Mouse (Mus musculus): ENCODE measurements at regions not wholly inside any gene's neighbourhood (a gene's known extent, or its start where the extent isn't known, plus 50 kb on each side); places are given as distances from the start of the nearest gene placed in this dataset.
A peak's percentile ranks its signal among the peaks of the same experiment; 100 is the strongest.

DNA sequence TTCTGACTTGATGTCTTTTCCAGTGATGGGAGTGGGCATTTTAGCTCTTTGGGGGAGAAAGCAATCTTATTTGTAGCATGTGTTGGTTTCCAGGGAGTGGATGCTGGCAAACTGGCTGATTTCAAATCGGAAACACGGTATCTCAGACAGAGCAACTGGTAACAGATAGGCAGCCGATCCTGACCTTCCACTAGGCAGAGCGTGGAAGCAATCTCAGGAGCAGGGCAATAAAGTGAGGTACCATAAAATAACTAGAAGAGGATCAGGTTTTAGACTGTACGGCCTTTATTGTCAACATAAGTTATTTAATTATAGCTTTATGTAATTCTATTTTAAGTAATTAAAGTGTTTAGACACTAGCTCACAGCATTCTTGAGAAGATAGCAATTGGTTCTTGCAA lies 390.0 kb downstream of the Plk2 start:
- no peak for DNase-seq (ENCODE audit: low spot score)

DNA sequence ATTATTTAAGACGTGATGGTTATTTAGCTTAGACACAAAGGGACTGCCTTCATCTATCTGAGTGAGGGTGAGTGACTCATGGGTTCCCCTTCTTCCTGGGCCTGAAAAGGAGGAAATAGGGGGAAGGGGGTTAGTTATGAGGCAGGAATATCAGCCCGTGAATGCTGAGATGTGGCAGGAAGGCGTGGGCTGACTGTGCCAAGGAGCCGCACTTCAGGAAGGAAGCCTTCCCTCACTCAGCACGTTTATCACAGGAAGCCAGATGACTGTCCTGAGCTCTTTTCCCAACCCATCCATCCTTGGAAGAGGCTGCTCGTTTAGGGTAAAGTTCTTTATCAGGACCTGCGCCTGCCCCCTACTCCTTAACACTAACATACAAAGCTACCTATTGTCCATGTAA lies 403.5 kb downstream of the Plk2 start:
- DNase-seq (ENCODE audit: low spot score): no peak

DNA sequence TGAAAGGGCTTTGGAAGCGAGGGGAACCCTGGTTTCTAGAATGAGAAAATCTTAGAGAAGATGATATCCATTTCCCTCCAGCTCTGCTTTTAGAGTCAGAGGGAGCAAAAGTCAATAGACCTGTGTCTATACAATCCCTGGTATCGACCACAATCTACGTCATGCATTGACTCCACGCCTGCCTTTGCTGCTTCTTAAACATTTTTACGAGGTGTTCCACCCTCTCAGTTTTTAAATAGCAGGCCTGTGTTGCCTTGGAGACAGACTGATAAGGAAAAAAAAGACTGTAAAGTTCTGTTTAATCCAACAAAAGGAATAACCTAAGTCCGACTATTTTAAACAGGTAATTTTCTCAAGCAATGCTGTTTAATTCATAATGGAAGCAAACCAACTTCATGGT lies 408.0 kb downstream of the Plk2 start:
- DNase-seq (ENCODE audit: low spot score): no peak

DNA sequence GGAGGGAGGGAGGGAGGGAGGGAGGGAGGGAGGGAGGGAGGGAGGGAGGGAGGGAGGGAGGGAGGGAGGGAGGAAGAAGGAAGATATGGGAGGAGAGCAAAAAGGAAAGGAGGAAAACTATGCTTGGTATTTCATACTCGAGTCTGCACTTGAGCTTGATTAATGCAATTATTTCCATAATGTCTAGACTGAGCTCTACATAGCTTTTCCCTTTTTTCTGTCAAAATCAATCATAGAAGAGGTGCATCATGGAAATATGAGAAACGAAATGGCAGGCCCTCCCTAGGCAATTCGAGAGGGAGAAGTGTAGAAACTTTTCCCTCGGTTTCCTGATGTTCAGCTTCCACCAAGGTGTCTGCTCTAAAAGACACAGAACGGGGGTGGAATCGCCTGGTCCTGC lies 417.6 kb downstream of the Plk2 start:
- no peak for DNase-seq (ENCODE audit: low spot score)

DNA sequence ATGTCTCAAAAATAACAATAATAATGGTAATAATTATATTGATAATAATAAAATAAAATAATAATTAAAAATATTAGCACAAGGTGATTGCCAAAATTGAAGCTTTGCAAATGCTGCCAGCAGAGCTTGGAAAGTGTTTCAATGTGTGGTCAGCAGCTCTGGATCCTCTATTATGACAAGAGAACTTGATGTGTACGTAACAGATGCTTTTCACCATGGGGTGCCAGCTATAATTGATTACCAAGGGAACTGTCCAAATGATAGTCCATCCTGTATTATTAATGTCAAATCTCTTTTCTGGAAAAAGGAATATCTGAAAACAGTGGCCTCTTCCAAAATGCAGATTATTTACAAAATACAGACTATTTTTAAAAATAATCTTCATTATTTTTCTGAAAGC lies 419.2 kb downstream of the Plk2 start:
- no peak for DNase-seq (ENCODE audit: low spot score)

DNA sequence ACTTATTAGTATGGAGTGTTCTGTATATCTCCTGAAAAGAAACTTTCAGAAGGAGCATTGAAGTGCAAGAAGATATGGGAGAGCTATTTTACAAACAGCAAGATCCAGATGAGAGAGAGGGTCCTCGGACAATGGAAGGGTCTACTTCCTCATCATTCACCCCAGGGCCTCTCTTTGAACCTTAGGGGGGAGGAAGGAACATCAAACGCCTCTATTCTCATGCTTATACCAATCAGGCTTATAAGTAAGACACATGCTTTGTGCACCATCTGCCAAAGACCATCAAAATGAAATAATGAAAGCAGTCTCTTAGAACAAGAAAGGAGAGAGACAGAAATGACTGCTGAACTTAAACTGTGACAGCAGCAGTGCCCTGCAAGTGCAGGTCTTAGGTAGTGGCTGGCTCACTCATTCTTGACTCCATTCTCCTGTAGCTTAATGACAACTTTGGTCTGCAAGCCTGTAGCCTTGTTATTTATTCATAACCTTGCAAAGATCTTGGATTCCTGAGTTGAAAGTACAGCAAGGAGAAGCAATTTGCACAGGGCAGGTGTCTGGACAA lies 424.5 kb downstream of the Plk2 start:
- no peak for DNase-seq (ENCODE audit: low spot score)

DNA sequence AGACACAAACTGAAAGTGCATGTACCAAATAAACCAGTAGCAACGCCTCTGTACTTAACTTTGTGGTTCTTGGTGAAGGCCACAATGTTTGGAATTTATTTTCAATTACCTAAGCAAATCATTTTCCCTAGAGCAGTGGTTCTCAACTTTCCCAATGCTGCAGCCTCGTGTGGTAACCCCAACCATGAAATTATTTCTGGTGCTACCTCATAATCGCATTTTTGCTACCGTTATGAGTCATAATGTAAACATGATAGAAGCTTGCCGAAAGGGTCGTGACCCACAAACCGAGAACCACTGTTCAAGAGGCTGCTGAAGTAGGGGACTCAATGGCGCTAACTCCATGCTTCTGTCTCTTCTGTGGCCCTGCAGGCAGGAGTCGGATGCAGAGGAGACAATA lies 429.9 kb upstream of the Actbl2 start:
- DNase-seq (ENCODE audit: low spot score): no peak

DNA sequence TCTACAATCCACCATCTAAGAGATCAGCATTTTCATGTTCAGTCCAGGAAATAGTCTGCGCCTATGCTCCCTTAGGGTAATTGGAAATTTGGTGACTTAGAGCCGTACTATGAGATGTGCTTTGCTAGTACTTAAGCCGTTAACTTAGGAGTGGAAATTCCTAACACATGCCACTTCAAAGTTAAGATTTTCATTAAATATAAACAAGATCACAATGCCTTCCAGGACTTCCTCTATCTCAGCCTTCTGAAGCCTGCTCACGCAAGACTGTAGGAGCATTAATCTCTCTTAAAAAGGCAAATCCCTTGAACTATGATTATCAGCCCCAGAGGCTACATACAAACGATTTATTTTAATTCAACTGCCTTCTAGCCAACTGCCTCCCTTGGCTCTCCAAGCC lies 422.4 kb upstream of the Actbl2 start:
- DNase-seq (ENCODE audit: low spot score): no peak

DNA sequence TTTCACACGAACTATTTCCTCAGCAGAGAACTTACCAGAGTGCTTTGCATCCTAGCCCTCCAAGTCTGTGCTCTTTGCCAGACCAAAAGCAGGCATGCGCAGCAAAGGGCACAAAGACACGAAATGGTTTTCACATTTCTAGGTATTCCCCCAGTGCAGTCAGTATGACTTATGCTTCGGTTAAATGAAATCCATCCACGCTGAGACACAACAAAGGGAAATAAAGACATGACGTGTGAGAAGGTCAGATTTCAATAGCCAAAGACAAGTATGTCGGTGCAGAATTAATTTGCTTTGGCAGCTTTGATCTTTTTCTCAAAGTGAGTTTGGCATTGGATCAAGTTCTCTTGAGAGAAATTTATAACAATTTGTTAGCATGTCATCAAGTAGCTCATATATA lies 417.9 kb upstream of the Actbl2 start:
- DNase-seq (ENCODE audit: low spot score): no peak

DNA sequence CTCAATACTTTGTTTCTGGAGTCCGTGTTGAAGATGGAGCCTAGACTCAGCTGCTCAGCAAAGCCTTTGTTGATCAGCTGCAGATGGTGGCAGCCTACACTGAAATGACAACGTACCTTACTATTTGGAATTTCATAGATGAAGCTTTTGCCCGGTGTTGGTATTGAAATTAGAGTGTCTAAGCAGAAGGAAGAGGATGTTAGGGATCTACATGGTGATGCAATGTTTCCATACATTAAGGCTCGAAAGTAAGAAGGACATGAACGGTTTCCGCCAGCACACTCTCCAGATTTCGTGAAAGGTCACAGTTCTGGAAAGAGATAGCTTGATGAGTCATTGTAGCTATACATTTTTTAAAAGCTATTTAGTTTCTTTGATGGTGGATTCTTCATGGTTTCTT lies 412.9 kb upstream of the Actbl2 start:
- DNase-seq (ENCODE audit: low spot score): no peak

DNA sequence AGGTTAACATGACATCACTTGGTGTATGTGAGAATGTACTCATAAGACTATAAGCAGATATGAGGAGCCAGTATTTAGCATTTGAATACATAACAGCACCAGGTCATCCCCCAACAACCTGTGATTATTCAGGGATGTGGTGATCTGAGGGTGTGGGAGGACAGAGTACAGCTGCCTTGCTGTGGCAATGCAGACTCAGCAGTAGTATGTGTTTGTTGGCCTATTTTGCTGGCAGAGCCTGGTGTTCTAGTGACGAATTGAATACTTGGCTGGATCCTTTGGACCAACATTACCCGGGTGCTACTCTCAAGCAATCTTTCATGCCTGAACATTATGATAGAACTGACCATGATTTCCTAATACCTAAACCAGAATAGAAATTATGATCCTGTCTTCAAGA lies 409.1 kb upstream of the Actbl2 start:
- no peak for DNase-seq (ENCODE audit: low spot score)

DNA sequence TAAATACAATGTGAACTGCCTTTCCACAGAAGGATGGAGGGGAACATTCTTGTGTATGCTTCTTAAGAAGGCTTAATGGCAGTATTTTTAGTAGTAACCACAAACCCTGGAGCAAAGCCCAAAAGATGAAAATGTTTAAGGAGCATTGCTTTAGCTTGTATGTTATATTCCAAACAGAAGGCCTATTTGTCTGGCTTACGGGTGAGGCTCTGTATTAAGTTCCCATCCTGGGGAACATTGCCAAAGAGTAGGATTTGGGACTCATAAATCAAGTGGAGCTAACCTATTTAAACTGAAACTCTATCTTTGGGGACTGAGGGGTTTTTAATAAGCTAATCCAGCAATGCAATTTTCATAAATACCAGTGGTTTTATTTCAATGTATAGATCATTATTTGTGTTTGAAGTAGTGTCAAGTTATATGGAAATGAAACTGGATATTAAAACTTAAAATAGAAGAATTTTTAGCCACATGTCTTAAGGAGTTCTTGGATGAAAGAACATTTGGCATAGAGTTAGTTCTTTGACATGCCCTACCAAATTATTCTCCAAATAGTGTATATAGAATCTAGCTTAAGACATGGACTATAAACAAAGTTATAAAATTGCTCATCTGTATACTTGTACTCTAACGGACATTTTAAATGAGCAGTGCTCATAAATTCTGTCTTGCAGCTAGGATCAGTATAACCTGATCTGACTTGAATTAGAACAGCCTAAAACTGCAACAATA lies 401.7 kb upstream of the Actbl2 start:
- DNase-seq (ENCODE audit: low spot score): no peak

DNA sequence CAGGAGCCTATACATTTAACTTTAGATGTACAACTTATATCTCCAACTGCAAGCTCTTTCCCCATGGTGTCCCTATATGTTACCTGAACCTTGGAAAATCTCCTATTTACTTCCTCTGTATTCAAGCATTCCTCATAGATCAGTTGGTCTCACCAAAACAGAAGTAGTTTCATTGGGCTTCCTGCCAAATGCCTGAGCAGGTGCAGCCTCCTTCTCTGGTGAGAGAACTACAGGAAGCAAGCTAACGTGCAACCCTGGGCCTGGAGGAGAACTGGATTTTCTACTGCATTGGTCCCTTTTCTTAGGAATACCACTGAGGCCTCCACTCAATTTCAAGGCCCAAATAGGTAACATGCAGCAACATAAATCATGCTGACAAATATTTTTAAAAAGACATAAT lies 400.6 kb upstream of the Actbl2 start:
- DNase-seq (ENCODE audit: low spot score): no peak

DNA sequence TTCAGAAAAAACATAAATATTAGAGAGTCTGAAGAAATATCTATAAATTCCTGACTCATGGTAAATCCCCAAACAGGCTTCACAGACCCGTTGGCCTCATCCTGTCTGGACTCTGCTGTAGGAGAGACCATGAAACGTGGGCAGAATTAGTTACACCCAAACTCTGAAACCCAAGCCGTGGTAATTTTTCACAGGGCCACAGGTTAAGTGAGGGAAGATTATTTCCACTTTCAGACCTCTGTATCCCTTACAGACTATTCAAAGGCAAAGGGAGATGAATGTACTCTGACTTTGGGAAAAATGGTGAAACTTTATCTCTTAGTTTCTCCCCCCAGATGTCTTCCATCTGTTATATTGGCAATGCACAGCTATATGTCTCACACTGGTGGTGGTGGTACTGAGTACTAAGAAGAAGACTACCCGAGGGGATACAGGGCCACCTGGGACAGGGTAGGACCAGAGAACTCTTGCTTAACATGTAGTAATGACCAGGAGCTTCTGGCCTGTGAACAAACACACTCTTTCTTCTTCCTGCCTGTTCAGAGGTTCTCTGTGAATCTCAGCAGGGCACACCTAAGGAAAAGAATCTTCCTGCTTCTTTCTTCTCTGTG lies 388.8 kb upstream of the Actbl2 start:
- DNase-seq (ENCODE audit: low spot score): no peak

DNA sequence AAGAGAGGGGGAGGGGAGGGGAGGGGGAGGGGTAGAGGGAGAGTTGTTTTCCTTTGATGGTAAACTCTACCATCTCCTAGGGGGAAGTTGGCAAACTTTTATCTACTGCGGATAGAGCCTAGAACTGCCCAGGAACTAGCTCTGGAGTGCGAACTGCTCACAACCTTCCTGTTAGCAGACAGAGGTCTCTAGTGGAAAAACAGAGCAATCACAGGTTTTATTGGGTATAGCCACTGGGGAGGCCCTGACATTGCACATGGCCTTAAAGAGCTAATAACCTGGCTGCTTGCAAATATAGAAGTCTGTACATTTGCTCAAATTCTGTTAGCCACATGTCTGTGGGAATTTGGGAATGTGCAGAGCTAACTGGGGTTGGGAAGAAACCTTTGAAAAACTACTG lies 388.1 kb upstream of the Actbl2 start:
- DNase-seq (ENCODE audit: low spot score): no peak

DNA sequence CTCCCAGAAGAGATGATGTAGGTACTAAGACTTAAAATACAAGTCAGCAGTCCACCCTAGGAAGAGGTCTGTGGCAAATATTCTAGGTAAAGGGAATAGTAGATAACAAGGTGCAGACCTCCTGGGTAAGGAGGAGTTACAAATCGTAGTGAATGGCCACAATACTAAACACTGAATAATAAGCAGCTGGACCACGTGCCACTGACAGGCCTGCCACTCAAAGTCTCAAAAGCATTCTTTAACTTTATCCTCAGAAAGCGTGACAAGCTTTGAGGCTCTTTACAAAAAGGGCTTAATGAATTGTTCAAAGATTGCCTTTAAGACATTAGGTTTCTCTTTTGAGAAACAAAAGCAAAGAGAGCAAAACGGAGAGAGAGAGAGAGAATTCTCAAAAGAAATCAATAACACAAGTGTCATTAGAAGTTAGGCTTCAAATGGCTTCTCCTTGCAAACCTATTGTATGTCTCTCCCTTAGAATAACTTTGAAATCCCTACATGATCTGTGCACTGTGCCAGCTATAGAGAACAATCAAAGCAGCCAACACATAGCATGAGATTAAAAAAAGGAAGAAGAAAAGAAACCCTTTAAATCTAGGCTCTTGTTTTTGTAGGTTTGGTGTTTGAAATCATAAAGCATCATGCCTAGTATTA lies 383.6 kb upstream of the Actbl2 start:
- DNase-seq (ENCODE audit: low spot score): no peak

DNA sequence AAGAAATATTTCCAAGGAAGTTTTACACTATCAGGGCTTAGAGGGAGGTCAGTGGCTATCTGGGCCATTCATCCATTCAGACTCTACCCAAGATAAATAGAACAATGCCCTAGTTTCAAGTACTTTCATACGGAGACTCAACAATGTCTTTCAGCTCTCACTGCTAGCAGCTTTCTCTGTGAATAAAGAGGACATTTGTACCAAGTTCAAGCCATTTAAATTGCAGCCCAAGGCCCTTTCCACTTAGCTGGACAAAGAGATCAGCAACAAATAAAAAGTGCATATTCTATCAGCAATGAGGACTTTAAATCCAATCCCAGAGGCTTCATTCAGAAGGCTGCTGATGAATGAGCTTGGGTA lies 383.1 kb upstream of the Actbl2 start:
- no peak for DNase-seq (ENCODE audit: low spot score)

DNA sequence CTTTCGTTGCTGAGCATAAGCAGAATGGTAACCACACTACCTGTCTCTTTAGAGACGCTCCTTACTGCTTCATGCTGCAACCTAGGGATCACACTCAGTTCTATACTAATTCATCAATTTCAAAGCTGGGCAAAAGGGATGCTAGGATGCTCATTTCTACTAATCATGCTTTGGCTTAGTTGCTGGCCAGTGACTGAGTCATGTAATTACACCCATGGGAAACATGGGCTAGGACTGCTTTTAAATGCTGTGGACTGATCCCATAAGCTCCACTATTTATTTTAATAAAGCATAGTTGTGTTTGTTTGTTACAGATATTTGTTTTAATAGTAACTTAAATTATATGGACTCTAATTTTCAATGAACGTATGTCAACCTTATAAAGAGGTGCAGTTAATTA lies 373.2 kb upstream of the Actbl2 start:
- no peak for DNase-seq (ENCODE audit: low spot score)

DNA sequence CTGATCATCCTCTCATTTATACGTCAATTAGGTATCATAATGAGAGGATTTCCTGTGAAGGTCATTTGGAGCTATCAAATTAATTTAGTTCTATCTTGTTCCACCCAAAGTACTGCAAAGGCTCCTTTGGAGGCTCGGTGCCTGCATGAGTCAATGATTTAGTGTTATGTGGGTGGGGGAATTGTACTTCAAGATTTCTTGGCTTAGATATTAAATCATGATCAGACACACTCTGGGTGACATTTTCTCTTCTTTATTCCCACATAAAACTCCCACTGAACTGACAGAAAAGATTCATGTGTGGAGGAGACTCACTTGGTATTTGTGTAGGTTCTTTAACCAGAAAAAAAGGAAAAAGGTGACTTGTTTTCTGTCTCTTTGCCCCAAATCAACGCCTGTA lies 372.6 kb upstream of the Actbl2 start:
- no peak for DNase-seq (ENCODE audit: low spot score)

DNA sequence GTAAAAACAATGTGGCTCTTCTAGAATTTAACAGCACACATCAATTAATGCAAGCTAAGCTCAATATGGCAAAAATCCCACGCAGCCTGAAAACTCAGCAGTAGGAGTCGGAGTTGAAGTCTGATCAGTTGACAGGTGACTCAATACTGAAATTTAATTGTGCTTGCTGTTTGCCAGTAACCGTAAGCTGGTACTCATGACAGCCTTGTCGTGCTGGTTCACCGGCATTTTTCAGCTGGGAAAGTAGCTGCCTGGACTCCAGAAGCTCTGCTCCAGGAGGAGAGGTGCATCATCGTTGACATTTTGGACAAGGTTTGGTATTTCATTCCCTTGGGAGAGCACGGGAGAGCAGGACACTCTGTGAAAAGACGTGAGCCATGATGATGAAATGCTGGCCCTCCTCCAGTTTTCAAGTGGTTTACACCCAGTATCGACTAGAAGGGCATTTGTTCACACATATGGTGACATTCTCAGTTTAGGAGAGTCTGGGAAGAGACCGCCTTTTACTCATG lies 372.1 kb upstream of the Actbl2 start:
- peak; percentile 16 for DNase-seq (ENCODE audit: low spot score)

DNA sequence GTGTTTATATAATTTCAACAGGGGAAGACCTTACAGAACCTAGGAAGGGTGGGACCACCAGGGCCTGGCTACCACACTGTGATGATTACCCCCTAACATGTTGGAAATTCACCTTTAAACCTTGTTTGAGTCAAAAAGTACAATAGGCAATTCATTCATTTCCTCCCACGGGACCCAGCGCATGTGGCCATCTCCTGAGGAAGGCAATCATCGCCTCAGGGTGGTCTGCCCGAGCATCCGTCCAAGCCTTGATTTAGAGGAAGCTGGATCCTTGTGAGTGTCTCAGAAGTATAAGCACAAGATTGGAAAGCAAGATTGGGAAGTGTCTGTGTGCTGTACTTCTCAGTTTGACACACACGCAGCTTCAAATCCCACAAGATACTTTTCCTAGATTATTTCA lies 360.9 kb upstream of the Actbl2 start:
- DNase-seq (ENCODE audit: low spot score): no peak

DNA sequence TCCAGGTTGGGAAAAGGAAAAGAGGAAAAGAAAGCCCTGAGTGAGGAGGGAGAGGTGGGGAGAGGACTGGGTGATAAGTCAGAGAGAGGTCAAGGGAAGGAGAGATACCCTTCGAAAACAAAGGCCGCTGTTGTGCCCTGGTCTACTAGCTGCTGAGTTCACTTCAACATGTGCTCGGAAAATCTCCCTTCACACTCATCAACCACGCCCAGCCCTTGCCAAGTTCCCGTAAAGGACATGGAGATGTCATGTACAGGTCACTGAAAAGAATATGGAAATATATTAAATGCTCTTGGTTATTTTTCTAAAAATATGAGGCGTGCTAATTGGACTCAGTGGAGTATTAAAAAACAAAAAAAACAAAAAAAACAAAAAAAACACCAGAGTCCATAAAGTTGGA lies 359.5 kb upstream of the Actbl2 start:
- no peak for DNase-seq (ENCODE audit: low spot score)

DNA sequence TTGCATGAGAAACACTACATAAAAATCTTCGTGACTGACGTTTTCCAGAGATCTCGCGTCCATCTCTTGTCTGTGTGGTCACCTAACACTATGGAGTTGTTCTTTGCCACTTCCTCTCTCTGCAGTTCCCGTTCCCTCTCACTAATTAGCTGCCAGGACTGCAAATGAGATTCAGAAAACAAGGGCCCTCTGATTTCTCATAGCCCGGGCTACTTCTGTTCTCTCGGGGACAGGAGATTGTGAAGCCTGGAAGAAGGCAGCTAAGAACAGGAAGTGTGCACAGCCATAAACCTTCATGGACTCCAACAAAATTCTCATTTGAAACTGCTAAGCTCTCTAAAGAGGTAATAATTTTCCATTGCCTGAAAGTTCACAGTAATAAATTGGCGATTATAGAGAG lies 358.9 kb upstream of the Actbl2 start:
- DNase-seq (ENCODE audit: low spot score): no peak
